In the genomic region with DNA sequence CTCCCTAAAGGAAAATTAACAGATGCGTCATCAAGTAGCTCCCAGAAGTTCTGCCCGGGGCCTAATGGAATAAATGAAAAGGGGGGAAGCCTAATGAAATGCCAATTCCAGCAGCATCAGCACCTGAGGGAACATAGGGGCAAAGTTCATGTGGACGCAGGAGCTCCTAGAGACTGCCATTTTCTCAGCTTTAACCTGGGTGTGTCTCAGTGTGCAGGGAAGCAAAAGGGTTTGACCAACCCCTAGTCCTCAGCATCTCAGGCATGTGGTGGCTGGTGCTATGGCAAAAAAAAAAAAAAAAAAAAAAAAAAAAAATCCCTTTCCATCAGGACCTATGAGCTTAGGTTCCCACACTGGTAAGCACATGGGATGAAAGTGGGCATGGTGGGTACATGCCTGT, we compare ENCODE assay signal across 25 mouse cellular contexts.
DNase-seq lines count a peak whose midpoint lies in the region; ATAC-seq and TF ChIP-seq lines count a peak whose summit lies in the region.
"Had no signal": no experiment of that assay in that cellular context is flagged by ENCODE, and none has a peak within 500 bp of the region (broad histone marks: within the 10 kb centered on the region; RNA-seq: fewer than 3 reads in every experiment).

No protein-coding gene starts in this region.

- H3K4me3 ChIP-seq in hindbrain, embryonic 13.5 days, result no peak overlapping the region
- no peak overlapping the region for H3K4me3 ChIP-seq in hindbrain, embryonic 10.5 days
- H3K4me3 ChIP-seq in ES-E14 (ENCODE audit: insufficient read depth in 1 of 2, low read depth in 1 of 2, low read length in 2 of 2, poor library complexity in 1 of 2, severe bottlenecking in 1 of 2), result no peak overlapping the region
- no peak overlapping the region for H3K4me3 ChIP-seq in intestine, embryonic 16.5 days (ENCODE audit: low read length)
- H3K4me3 ChIP-seq: embryonic facial prominence, embryonic 12.5 days; embryonic facial prominence, embryonic 15.5 days; heart, embryonic 12.5 days; heart, embryonic 15.5 days; hindbrain, embryonic 15.5 days had no signal

- H3K9ac ChIP-seq in hindbrain, embryonic 13.5 days, result no peak overlapping the region
- no peak overlapping the region for H3K9ac ChIP-seq in ES-E14 (ENCODE audit: insufficient read depth, low read depth, low read length, poor library complexity, severe bottlenecking)
- no peak overlapping the region for H3K9ac ChIP-seq in intestine, embryonic 16.5 days (ENCODE audit: low read depth, low read length)
- H3K9ac ChIP-seq: embryonic facial prominence, embryonic 12.5 days; embryonic facial prominence, embryonic 15.5 days; heart, embryonic 12.5 days; heart, embryonic 15.5 days; hindbrain, embryonic 15.5 days had no signal

- DNase-seq in hindbrain, embryonic 10.5 days (ENCODE audit: low spot score), result no peak
- peak; percentile 48 for DNase-seq in kidney, adult 9 months
- DNase-seq in kidney, adult 18-20 months, result no peak
- no peak for DNase-seq in ES-E14 (ENCODE audit: low read depth, low spot score)
- DNase-seq in retina, postnatal 1 day, result no peak
- DNase-seq: adrenal gland, postnatal 10 days; adrenal gland, postnatal 36 days; cerebellum, adult 18-20 months; cerebellum, adult 9-10 months; cerebellum, postnatal 25 days; gastrocnemius, postnatal 25 days; heart, adult 18-20 months; heart, postnatal 10 days; heart, postnatal 36 days; kidney, adult 11 months had no signal

- H3K27me3 ChIP-seq in hindbrain, embryonic 13.5 days, result peaks cover 30% of the 10 kb centered on the region; the same call in 1 of the 2 replicates
- peaks cover 98% of the 10 kb centered on the region for H3K27me3 ChIP-seq in hindbrain, embryonic 10.5 days (ENCODE audit: insufficient read depth, poor library complexity, severe bottlenecking)
- no peaks in the 10 kb centered on the region for H3K27me3 ChIP-seq in intestine, embryonic 16.5 days (replicated peaks; ENCODE audit: control insufficient read depth, insufficient read depth, low read length)
- H3K27me3 ChIP-seq: hindbrain, embryonic 15.5 days had no signal

- H3K4me2 ChIP-seq in hindbrain, embryonic 13.5 days, result no peak overlapping the region
- H3K4me2 ChIP-seq in intestine, embryonic 16.5 days (ENCODE audit: low read depth, low read length), result no peak overlapping the region
- H3K4me2 ChIP-seq: embryonic facial prominence, embryonic 12.5 days; embryonic facial prominence, embryonic 15.5 days; heart, embryonic 12.5 days; heart, embryonic 15.5 days; hindbrain, embryonic 15.5 days had no signal

- peaks cover 60% of the 10 kb centered on the region for H3K4me1 ChIP-seq in hindbrain, embryonic 13.5 days (replicated peaks)
- H3K4me1 ChIP-seq in hindbrain, embryonic 10.5 days (replicated peaks), result peaks cover 32% of the 10 kb centered on the region
- peaks cover 0 to 16% of the 10 kb centered on the region in 2 experiments; a peak in 2 of 4 replicates for H3K4me1 ChIP-seq in ES-E14 (ENCODE audit: control insufficient read depth in 2 of 2, insufficient read depth in 2 of 2, low read length in 2 of 2, poor library complexity in 1 of 2)
- H3K4me1 ChIP-seq in intestine, embryonic 16.5 days (ENCODE audit: control insufficient read depth, insufficient read depth, low read length), result no peaks in the 10 kb centered on the region; the same call in 1 of the 2 replicates
- H3K4me1 ChIP-seq: heart, embryonic 15.5 days had no signal

- H3K36me3 ChIP-seq in hindbrain, embryonic 13.5 days, result 0 out of 2 replicates have a peak, but pooled peaks cover 5% of the 10 kb centered on the region
- no peaks in the 10 kb centered on the region for H3K36me3 ChIP-seq in hindbrain, embryonic 10.5 days
- no peaks in the 10 kb centered on the region for H3K36me3 ChIP-seq in ES-E14 (ENCODE audit: control insufficient read depth, insufficient read depth, low read length, poor library complexity, severe bottlenecking)
- no peaks in the 10 kb centered on the region for H3K36me3 ChIP-seq in intestine, embryonic 16.5 days (ENCODE audit: control insufficient read depth, insufficient read depth, low read length)
- H3K36me3 ChIP-seq: embryonic facial prominence, embryonic 12.5 days; G1E; heart, embryonic 12.5 days; heart, embryonic 15.5 days; hindbrain, embryonic 15.5 days had no signal

- 0 out of 2 replicates have a peak overlapping the region, but pooled peaks have one; percentile 27 for H3K27ac ChIP-seq in hindbrain, embryonic 13.5 days
- no peak overlapping the region for H3K27ac ChIP-seq in hindbrain, embryonic 10.5 days
- H3K27ac ChIP-seq in ES-E14 (ENCODE audit: insufficient read depth, low read depth, low read length, poor library complexity, severe bottlenecking), result no peak overlapping the region
- no peak overlapping the region for H3K27ac ChIP-seq in intestine, embryonic 16.5 days (ENCODE audit: low read length)
- H3K27ac ChIP-seq: embryonic facial prominence, embryonic 12.5 days; embryonic facial prominence, embryonic 15.5 days; heart, embryonic 15.5 days; hindbrain, embryonic 15.5 days had no signal

- WGBS in hindbrain, embryonic 13.5 days, result 35% methylated on average over 3 of the region's 3 CpGs
- 67% methylated on average over 3 of the region's 3 CpGs for whole genome bisulfite sequencing in hindbrain, embryonic 10.5 days
- 66% methylated on average over 3 of the region's 3 CpGs for WGBS in intestine, embryonic 16.5 days

- H3K9me3 ChIP-seq in hindbrain, embryonic 13.5 days, result no peaks in the 10 kb centered on the region
- no peaks in the 10 kb centered on the region for H3K9me3 ChIP-seq in hindbrain, embryonic 10.5 days
- H3K9me3 ChIP-seq in ES-E14 (ENCODE audit: control insufficient read depth, insufficient read depth, low read depth, low read length), result no peaks in the 10 kb centered on the region
- no peaks in the 10 kb centered on the region for H3K9me3 ChIP-seq in intestine, embryonic 16.5 days (ENCODE audit: control insufficient read depth, low read length)
- H3K9me3 ChIP-seq: embryonic facial prominence, embryonic 12.5 days; embryonic facial prominence, embryonic 15.5 days; heart, embryonic 12.5 days; heart, embryonic 15.5 days; hindbrain, embryonic 15.5 days had no signal

- ATAC-seq in hindbrain, embryonic 13.5 days (ENCODE audit: low FRiP score), result no peak
- ATAC-seq in intestine, embryonic 16.5 days, result peak; percentile 50; the same call in 1 of the 2 replicates
- ATAC-seq: CD4-positive, CD25-positive, alpha-beta regulatory T cell, adult 4 months; Patski had no signal

- in situ Hi-C loops in ES-E14 (cut with MboI; ENCODE audit: low sequenced_read_pairs in 2 of 2, unreplicated experiment in 2 of 2), result no loop called here

TF ChIP-seq in ES-E14, 5 proteins besides CTCF, POLR2A, EP300 and RAD21:
- TF ChIP-seq ZNF384 (IDR thresholded peaks at IDR 0.05; ENCODE audit: low read depth, low read length), result peak; percentile 62
- TF ChIP-seq CHD2 (IDR thresholded peaks at IDR 0.05; ENCODE audit: low read depth, low read length), result no peak
